Mouse (Mus musculus) forebrain, embryonic 16.5 days (tissue): ENCODE measurements around the gene Doc2b. TPM values are rescaled to one million over a fixed set of nuclear protein-coding genes. Genes with fewer than 3 reads are reported as not detected.

ENCODE experiments used
- ATAC-seq: fragments of 200-750 bp; cut with Nextera tagmentation; 2 replicates; pipeline ENCODE4 v1.8.0; 2017; ENCODE audit warnings: mild to moderate bottlenecking, moderate library complexity
- H3K27ac ChIP-seq: fragments of 300-500 bp; sonication (generic); 2 replicates; pipeline ENCODE4 v1.5.1; 2014; ENCODE audit warnings: low read length, control low read depth
- H3K27me3 ChIP-seq: fragments of 300-500 bp; sonication (generic); replicated peaks from 2 replicates; pipeline ENCODE4 v1.6.1; 2014; ENCODE audit warnings: low read length; ENCODE audit not compliant: control insufficient read depth, insufficient read depth
- H3K36me3 ChIP-seq: fragments of 300-500 bp; sonication (generic); 2 replicates; pipeline ENCODE4 v1.6.1; 2014; ENCODE audit not compliant: control insufficient read depth, insufficient read depth
- H3K4me1 ChIP-seq: fragments of 300-500 bp; sonication (generic); replicated peaks from 2 replicates; pipeline ENCODE4 v1.6.1; 2014; ENCODE audit warnings: low read length; ENCODE audit not compliant: control insufficient read depth, insufficient read depth
- H3K4me2 ChIP-seq: fragments of 300-500 bp; sonication (generic); 2 replicates; pipeline ENCODE4 v1.6.1; 2014; ENCODE audit warnings: mild to moderate bottlenecking, low read length, control low read depth
- H3K4me3 ChIP-seq: fragments of 300-500 bp; sonication (generic); replicated peaks from 2 replicates; pipeline ENCODE4 v1.5.1; 2014; ENCODE audit warnings: mild to moderate bottlenecking, low read length, control low read depth
- H3K9ac ChIP-seq: fragments of 300-500 bp; sonication (generic); replicated peaks from 2 replicates; pipeline ENCODE4 v1.6.1; 2014; ENCODE audit warnings: low read depth, low read length, control low read depth
- H3K9me3 ChIP-seq: fragments of 300-500 bp; sonication (generic); 2 replicates; pipeline ENCODE4 v1.6.1; 2016; ENCODE audit warnings: low read length; ENCODE audit not compliant: control insufficient read depth
- WGBS: fragments of 180-500 bp; shearing (Covaris S2); extraction: QIAGEN DNeasy Blood & Tissue Kit; methylation state at CpG from one replicate; pipeline ENCODE4 v1.1.7; 2014; 5-methylcytosine and 5-hydroxymethylcytosine counted together
- polyA plus RNA-seq: library from polyadenylated mRNA; unstranded; fragments of >200 nt; fragmentation: Nextera tagmentation; extraction: Ambion mirVana; gene quantifications from 2 replicates; pipeline ENCODE4 v1.2.1, GENCODE M21; 2015

Gene Doc2b
- polyA plus RNA-seq, 1 experiment from 2014 or later, result 3.0 TPM

- 1% methylated on average over 18 of the region's 23 CpGs for WGBS
- no peak overlapping the region for H3K9ac ChIP-seq
These were observed 26.6 kb downstream of the Doc2b start for GRCm38 (mm10) chr11:75769206-75769605.

GRCm38 (mm10) chr11:75768091-75768989, 27.5 kb downstream of the Doc2b start:
- Histone ChIP-seq H3K36me3 (peaks cover 23% of the 10 kb centered on the region), H3K27ac (peak overlapping the region; percentile 24; the same call in 1 of the 2 replicates), H3K9me3 (no peaks in the 10 kb centered on the region), H3K9ac (no peak overlapping the region), H3K4me3 (no peak overlapping the region), H3K4me1 (peaks cover 11% of the 10 kb centered on the region), H3K4me2 (no peak overlapping the region), H3K27me3 (no peaks in the 10 kb centered on the region)
- 50% methylated on average over 6 of the region's 6 CpGs for WGBS
- no peak for ATAC-seq

More at GRCm38 (mm10) chr11:75769206-75769605, 26.6 kb downstream of the Doc2b start:
- H3K36me3 ChIP-seq, result peaks cover 23% of the 10 kb centered on the region
- no peaks in the 10 kb centered on the region for H3K9me3 ChIP-seq
- ATAC-seq, result peak; percentile 92
- 0 out of 2 replicates have a peak overlapping the region, but pooled peaks have one; percentile 8 for H3K4me3 ChIP-seq
- no peak overlapping the region for H3K27ac ChIP-seq
- no peaks in the 10 kb centered on the region for H3K27me3 ChIP-seq
- peaks cover 11% of the 10 kb centered on the region for H3K4me1 ChIP-seq
- H3K4me2 ChIP-seq, result peak overlapping the region; percentile 49

DNA sequence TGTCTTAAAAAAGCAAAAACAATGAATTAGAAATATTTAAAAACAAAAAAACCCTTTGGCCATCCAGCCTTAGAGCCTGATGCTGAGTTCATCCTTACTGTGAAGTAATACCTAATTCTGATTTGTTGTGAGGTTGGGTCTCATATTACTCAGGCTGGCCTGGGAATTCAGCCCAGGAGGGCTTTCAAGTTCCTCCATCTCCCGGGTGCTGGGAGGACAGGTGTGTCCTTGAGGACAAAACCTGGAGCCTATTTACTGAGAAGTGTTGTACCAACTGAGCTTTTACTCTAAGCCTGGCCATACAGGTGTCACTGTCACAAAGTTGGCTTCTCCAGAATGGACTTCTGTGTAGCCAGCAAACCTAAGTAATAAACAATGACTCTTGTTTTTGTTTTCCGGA, 28.8 kb downstream of the Doc2b start:
- ATAC-seq, result no peak
- no peak overlapping the region for H3K4me2 ChIP-seq
- no peaks in the 10 kb centered on the region for H3K9me3 ChIP-seq
- peaks cover 23% of the 10 kb centered on the region for H3K36me3 ChIP-seq
- H3K4me3 ChIP-seq, result no peak overlapping the region
- peaks cover 11% of the 10 kb centered on the region for H3K4me1 ChIP-seq
- H3K27ac ChIP-seq, result no peak overlapping the region
- H3K9ac ChIP-seq, result no peak overlapping the region
- 62% methylated on average over 2 of the region's 2 CpGs for WGBS
- H3K27me3 ChIP-seq, result no peaks in the 10 kb centered on the region

DNA sequence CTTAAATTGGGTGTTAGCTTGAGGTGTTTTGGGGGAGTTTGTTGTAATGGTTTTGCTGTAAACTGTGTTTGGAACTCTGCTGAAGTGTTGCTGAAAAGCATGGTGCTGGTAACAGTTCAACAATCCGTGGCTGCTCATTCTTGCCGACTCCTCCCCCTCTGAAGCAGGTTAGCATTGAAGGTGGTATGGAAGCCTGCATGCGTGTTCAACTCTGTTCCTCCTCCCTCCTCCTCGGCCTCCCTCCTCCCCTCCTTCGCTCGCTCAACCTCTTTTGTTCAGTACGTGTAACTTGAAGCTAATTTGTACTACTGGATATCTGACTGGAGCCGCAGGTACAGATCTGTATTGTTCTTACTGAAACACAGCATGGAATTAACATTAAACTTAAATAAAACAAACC, 30.7 kb downstream of the Doc2b start:
- Histone ChIP-seq H3K4me1 (peaks cover 11% of the 10 kb centered on the region), H3K4me2 (no peak overlapping the region), H3K27ac (no peak overlapping the region), H3K27me3 (no peaks in the 10 kb centered on the region), H3K4me3 (no peak overlapping the region), H3K9me3 (no peaks in the 10 kb centered on the region), H3K36me3 (peaks cover 27% of the 10 kb centered on the region), H3K9ac (no peak overlapping the region)
- ATAC-seq, result no peak
- WGBS, result 72% methylated on average over 8 of the region's 8 CpGs

DNA sequence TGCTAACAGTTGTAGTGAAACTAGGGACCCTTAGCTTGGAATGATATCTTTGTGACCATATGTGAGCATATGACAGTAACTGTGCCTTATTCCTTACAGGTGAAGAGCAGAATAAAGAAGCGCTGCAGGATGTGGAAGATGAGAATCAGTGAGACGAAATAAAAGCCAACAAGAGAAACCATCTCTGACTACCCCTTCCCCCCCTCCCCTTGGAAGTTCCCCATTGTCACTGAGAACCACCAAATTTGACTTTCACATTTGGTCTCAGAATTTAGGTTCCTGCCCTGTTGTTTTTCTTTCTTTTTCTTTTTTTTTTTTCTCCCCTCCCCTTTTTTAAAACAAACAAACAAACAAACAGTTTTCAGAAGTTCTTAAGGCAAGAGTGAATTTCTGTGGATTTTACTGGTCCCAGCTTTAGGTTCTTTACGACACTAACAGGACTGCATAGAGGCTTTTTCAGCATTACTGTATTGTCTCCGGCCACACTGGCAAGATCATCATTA, 31.3 kb downstream of the Doc2b start:
- Histone ChIP-seq H3K4me3 (no peak overlapping the region), H3K9ac (no peak overlapping the region), H3K27ac (no peak overlapping the region), H3K36me3 (peaks cover 31% of the 10 kb centered on the region), H3K4me1 (peaks cover 10% of the 10 kb centered on the region), H3K9me3 (no peaks in the 10 kb centered on the region), H3K27me3 (no peaks in the 10 kb centered on the region), H3K4me2 (no peak overlapping the region)
- ATAC-seq, result no peak
- WGBS, result 83% methylated on average over 4 of the region's 4 CpGs

DNA sequence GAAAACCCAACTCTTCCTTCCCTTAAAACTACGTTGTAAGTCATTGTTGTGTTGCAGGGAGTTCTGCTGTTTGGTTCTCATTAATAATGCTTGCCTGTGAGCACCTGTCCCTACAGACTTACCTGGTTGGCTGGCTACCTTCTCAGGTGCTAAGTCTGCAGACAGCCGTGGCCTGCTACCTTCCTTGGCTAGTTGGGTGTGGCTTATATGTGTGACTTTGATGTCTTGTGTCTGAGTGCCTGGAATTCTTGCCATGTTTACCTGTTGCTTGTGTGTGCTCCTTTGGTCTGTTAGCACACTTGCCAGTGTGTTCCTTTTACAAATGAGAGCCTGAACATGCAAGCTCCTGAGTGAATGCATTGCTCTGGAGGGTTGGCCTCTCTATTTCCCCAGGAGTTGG, 33.1 kb downstream of the Doc2b start:
- H3K27ac ChIP-seq, result no peak overlapping the region
- no peak for ATAC-seq
- H3K4me2 ChIP-seq, result no peak overlapping the region
- H3K4me3 ChIP-seq, result no peak overlapping the region
- H3K27me3 ChIP-seq, result no peaks in the 10 kb centered on the region
- WGBS, result 82% methylated on average over 2 of the region's 2 CpGs
- H3K9ac ChIP-seq, result no peak overlapping the region
- H3K4me1 ChIP-seq, result no peaks in the 10 kb centered on the region
- H3K9me3 ChIP-seq, result no peaks in the 10 kb centered on the region
- peaks cover 41% of the 10 kb centered on the region for H3K36me3 ChIP-seq

- Histone ChIP-seq H3K9me3 (no peaks in the 10 kb centered on the region), H3K27me3 (no peaks in the 10 kb centered on the region), H3K4me2 (no peak overlapping the region), H3K4me3 (no peak overlapping the region), H3K36me3 (peaks cover 41% of the 10 kb centered on the region), H3K27ac (no peak overlapping the region), H3K4me1 (no peaks in the 10 kb centered on the region), H3K9ac (no peak overlapping the region)
- no peak for ATAC-seq
- WGBS, result 94% methylated on average over 5 of the region's 5 CpGs
These were observed 35.1 kb downstream of the Doc2b start for GRCm38 (mm10) chr11:75760785-75761184.

DNA sequence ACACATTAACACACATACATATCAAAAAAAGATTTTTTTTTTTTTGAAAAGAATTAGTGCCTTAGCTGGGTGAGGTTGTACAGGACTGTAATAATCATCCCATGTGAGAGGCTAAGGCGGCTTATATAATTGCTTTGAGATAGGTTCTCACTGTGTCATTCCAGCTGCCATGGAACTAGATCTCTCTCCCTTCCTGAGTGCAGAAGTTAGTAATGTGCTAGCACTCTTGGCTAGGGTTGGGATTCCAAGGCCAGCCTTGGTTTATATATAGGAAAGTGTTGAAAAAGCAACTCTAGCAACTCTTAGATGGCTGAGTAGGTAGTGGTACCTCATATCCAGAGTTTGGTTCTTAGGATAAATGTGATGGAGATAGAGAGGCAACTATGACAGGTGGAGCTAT, 37.3 kb downstream of the Doc2b start:
- H3K4me2 ChIP-seq, result no peak overlapping the region
- H3K9ac ChIP-seq, result no peak overlapping the region
- H3K4me1 ChIP-seq, result no peaks in the 10 kb centered on the region
- 97% methylated on average over 1 of the region's 1 CpGs for WGBS
- no peaks in the 10 kb centered on the region for H3K27me3 ChIP-seq
- H3K9me3 ChIP-seq, result no peaks in the 10 kb centered on the region
- H3K27ac ChIP-seq, result no peak overlapping the region
- no peak overlapping the region for H3K4me3 ChIP-seq
- no peak for ATAC-seq
- H3K36me3 ChIP-seq, result peaks cover 30% of the 10 kb centered on the region

DNA sequence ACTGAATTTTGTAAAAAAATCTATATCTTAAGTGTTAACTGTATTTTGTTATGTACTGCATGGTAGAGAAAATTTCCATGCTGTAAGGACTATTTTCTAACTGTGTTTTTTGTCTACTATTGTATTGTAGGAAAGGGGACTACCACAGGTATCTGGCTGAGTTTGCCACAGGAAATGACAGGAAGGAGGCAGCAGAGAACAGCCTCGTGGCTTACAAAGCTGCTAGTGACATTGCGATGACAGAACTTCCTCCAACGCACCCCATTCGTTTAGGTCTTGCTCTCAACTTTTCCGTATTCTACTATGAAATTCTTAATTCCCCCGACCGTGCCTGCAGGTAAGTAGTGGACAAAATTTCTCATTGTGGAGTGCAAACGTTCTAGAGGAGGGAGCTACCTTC, 39.2 kb downstream of the Doc2b start:
- WGBS, result 92% methylated on average over 8 of the region's 8 CpGs
- Histone ChIP-seq H3K9me3 (no peaks in the 10 kb centered on the region), H3K4me3 (no peak overlapping the region), H3K4me1 (peaks cover 2% of the 10 kb centered on the region; the same call in 1 of the 2 replicates), H3K27ac (no peak overlapping the region), H3K36me3 (peaks cover 30% of the 10 kb centered on the region), H3K4me2 (no peak overlapping the region), H3K27me3 (no peaks in the 10 kb centered on the region), H3K9ac (no peak overlapping the region)
- no peak for ATAC-seq
